Mouse (Mus musculus): ENCODE measurements around the gene Usp1.

Gene Usp1

GRCm38 (mm10) chr4:98923568-98924070, at the start of gene Usp1:
Usp1 (plus strand) TSS chr4:98923810.
- under 1% methylated on average over 67 of the region's 67 CpGs for WGBS

- 79% methylated on average over 3 of the region's 3 CpGs for WGBS
These were observed 40.9 kb upstream of the Usp1 start for GRCm38 (mm10) chr4:98882706-98883105.

GRCm38 (mm10) chr4:98886377-98886776, 37.2 kb upstream of the Usp1 start:
- 80% methylated on average over 4 of the region's 4 CpGs for WGBS

GRCm38 (mm10) chr4:98887148-98887547, 36.5 kb upstream of the Usp1 start:
- 23% methylated on average over 10 of the region's 10 CpGs for WGBS

GRCm38 (mm10) chr4:98910246-98910645, 13.4 kb upstream of the Usp1 start:
- 92% methylated on average over 5 of the region's 5 CpGs for WGBS

GRCm38 (mm10) chr4:98917724-98918123, 5.9 kb upstream of the Usp1 start:
- WGBS = 87% methylated on average over 2 of the region's 2 CpGs

- WGBS = 93% methylated on average over 1 of the region's 1 CpGs
These were observed 5.4 kb upstream of the Usp1 start for GRCm38 (mm10) chr4:98918204-98918603.

- WGBS = 85% methylated on average over 4 of the region's 4 CpGs
These were observed 2.7 kb upstream of the Usp1 start for GRCm38 (mm10) chr4:98920896-98921295.

- WGBS = 4% methylated on average over 18 of the region's 18 CpGs
These were observed 1.5 kb upstream of the Usp1 start for GRCm38 (mm10) chr4:98922061-98922642.

- WGBS = under 1% methylated on average over 53 of the region's 53 CpGs
These were observed 705 bp upstream of the Usp1 start for GRCm38 (mm10) chr4:98922643-98923567.

- whole genome bisulfite sequencing = 1% methylated on average over 66 of the region's 66 CpGs
These were observed 678 bp downstream of the Usp1 start for GRCm38 (mm10) chr4:98924071-98924905.

GRCm38 (mm10) chr4:98924906-98925178, 1.2 kb downstream of the Usp1 start:
- WGBS = 12% methylated on average over 2 of the region's 2 CpGs

- WGBS = 44% methylated on average over 6 of the region's 6 CpGs
These were observed 1.7 kb downstream of the Usp1 start for GRCm38 (mm10) chr4:98925250-98925781.

GRCm38 (mm10) chr4:98936036-98936435, 12.4 kb downstream of the Usp1 start:
- 85% methylated on average over 6 of the region's 6 CpGs for WGBS

GRCm38 (mm10) chr4:98938210-98938609, 14.6 kb downstream of the Usp1 start:
- 93% methylated on average over 6 of the region's 6 CpGs for WGBS

- 83% methylated on average over 8 of the region's 8 CpGs for WGBS
These were observed 32.4 kb downstream of the Usp1 start for GRCm38 (mm10) chr4:98955986-98956385.

GRCm38 (mm10) chr4:98960243-98960642, 36.6 kb downstream of the Usp1 start:
- 82% methylated on average over 3 of the region's 3 CpGs for WGBS

GRCm38 (mm10) chr4:98969946-98970345, 46.3 kb downstream of the Usp1 start:
- 87% methylated on average over 3 of the region's 3 CpGs for WGBS

GRCm38 (mm10) chr4:98975741-98976140, 52.1 kb downstream of the Usp1 start:
- WGBS = 53% methylated on average over 8 of the region's 8 CpGs

- 79% methylated on average over 2 of the region's 2 CpGs for WGBS
These were observed 54.7 kb downstream of the Usp1 start for GRCm38 (mm10) chr4:98978288-98978687.

- 88% methylated on average over 2 of the region's 2 CpGs for WGBS
These were observed 55.1 kb downstream of the Usp1 start for GRCm38 (mm10) chr4:98978693-98979092.

GRCm38 (mm10) chr4:98979976-98980375, 56.4 kb downstream of the Usp1 start:
- WGBS = 76% methylated on average over 3 of the region's 3 CpGs
